Mouse (Mus musculus) E14TG2a.4 (cell line): ENCODE data around the gene Dao.

Experiments used
- H3K27me3 ChIP-seq: 2 replicates; pipeline ENCODE4 v1.6.1; 2014; ENCODE audit warnings: low read length, control low read depth; ENCODE audit not compliant: insufficient read depth
- H3K36me3 ChIP-seq: 2 replicates; pipeline ENCODE4 v1.6.1; 2014; ENCODE audit warnings: low read length, control low read depth; ENCODE audit not compliant: insufficient read depth
- H3K4me1 ChIP-seq: replicated peaks from 2 replicates; pipeline ENCODE4 v1.6.1; 2014; ENCODE audit warnings: low read depth, low read length, control low read depth
- H3K4me3 ChIP-seq: replicated peaks from 2 replicates; pipeline ENCODE4 v1.5.1; 2014; ENCODE audit warnings: mild to moderate bottlenecking, low read length
- H3K9me3 ChIP-seq: 2 replicates; pipeline ENCODE4 v1.6.1; 2014; ENCODE audit warnings: low read length, control low read depth
- CTCF ChIP-seq: conservative IDR thresholded peaks from 2 replicates; pipeline ENCODE4 v1.5.1; 2014; ENCODE audit warnings: low read length
- NANOG ChIP-seq: IDR thresholded peaks from 2 replicates; pipeline ENCODE4 v1.6.1; 2014; ENCODE audit warnings: borderline replicate concordance, low read length, mixed read lengths
- POU5F1 ChIP-seq: IDR thresholded peaks from 2 replicates; pipeline ENCODE4 v1.6.1; 2014; ENCODE audit warnings: low read length, borderline replicate concordance

The Dao gene

DNA sequence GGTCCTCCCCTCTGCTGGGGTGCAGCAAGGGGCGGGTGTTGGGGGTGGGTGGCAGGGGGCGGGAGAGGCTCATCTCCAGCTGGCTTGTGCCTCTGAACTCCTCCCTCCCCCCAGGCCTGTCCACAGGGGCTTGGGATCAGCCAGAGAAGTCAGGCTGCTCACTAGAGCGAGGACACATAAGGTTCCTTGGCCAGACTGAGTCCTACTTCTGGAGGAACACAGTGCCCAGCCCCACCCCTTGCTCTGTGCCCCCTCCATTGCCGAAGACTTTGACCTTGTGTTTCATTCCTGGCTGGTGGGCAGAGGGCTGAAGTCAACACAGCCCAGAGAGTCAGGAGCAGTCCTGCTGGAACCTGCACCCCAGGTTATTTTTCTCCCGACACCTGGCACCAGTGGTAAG, at the start of gene Dao:
Dao (plus strand) TSS at position 162 of the 400 bp plus-strand sequence.
- Histone ChIP-seq H3K4me3 (no peak within 1 kb of the TSS), H3K27me3 (no peaks in the 10 kb centered on the region), H3K36me3 (no peaks in the 10 kb centered on the region), H3K9me3 (no peaks in the 10 kb centered on the region; the same call in 1 of the 2 replicates), H3K4me1 (peaks cover 6% of the 10 kb centered on the region; the same call in 1 of the 2 replicates)
- TF ChIP-seq POU5F1 = no peak
- no peak for TF ChIP-seq CTCF
- TF ChIP-seq NANOG = no peak

DNA sequence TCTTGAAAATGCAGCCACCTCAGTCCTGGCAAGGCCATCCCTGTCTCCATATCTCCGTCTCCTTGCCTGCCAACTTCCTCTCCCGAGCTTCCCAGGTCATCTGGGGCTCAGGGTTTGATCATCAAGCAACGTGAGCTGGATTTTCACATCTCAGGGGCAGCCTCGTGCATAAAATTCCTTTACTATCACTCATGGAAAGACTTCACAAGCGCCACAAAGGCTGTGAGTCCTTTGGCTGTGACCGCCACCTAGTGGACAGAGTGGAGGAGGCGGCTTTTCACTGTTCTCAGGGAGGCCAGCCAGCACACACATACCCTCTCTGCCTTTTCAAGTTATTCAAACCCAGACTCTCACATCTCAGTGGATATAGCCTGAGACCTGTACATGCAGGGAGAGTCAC, 49.1 kb upstream of the Dao start:
- Histone ChIP-seq H3K27me3 (no peaks in the 10 kb centered on the region), H3K36me3 (peaks cover 61% of the 10 kb centered on the region), H3K4me3 (no peak overlapping the region), H3K9me3 (no peaks in the 10 kb centered on the region), H3K4me1 (peaks cover 53% of the 10 kb centered on the region)
- TF ChIP-seq CTCF (peak; percentile 92), NANOG (no peak)

DNA sequence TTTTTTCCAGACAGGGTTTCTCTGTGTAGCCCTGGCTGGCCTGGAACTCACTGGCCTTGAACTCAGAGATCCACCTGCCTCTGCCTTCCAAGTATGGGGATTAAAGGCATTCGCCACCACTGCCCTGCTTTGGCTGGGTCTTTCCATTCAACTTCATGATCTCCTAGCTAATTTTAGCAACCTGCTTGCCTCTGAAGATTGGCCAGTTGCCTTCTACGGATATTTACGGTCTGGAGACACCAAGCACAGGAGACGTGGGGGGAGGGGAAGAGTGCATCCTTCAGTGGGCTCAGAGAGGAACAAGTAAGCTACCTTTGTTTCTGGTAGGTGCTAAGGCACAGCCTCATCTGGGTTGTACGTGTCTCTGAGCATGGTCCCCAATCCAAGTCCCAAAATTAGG, 48.2 kb upstream of the Dao start:
- Histone ChIP-seq H3K4me1 (peaks cover 55% of the 10 kb centered on the region), H3K36me3 (peaks cover 52% of the 10 kb centered on the region), H3K27me3 (no peaks in the 10 kb centered on the region), H3K4me3 (no peak overlapping the region), H3K9me3 (no peaks in the 10 kb centered on the region)
- TF ChIP-seq NANOG = no peak
- TF ChIP-seq POU5F1 = no peak
- no peak for TF ChIP-seq CTCF

DNA sequence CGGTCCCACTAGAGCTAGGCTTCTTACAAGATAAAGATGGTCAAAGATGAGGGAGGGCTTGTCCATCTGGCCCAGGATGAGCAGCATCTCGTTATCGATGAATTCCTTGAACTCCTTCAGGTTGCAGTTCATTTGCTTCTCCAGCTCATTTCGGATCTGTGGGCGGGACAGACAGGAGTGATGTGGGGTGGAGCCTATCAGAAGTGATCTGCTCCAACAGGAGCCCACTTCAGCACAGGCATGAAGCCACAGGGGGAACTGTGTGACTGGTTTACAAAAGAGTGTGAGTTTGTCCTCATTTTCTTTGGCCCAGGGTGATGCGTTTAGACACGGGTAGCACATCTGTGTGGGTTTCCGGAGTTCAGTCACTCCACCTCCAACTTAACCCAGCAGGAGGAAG, 47.8 kb upstream of the Dao start:
- Histone ChIP-seq H3K4me1 (peaks cover 58% of the 10 kb centered on the region), H3K27me3 (no peaks in the 10 kb centered on the region), H3K9me3 (no peaks in the 10 kb centered on the region), H3K36me3 (peaks cover 48% of the 10 kb centered on the region), H3K4me3 (no peak overlapping the region)
- TF ChIP-seq CTCF = no peak
- TF ChIP-seq POU5F1 = no peak
- TF ChIP-seq NANOG = no peak

DNA sequence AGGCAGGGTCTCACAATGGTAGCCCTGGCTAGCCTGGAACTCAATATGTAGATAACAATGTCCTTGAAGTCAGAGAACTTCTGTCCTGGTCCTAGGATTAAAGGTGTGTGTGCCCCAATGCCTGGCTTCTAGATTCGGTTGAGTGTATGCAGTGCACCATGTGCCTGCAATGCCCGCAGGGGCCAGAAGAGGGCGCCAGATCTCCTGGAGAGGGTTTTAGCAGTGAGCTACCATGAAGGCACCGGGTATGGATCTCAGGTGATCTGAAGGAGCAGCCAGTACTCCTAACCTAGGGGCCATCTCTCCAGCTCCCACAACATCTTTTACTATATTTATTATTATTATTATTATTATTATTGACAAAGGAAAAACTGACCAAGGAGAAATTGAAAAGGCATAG, 47.0 kb upstream of the Dao start:
- Histone ChIP-seq H3K4me3 (no peak overlapping the region), H3K27me3 (no peaks in the 10 kb centered on the region), H3K4me1 (peaks cover 58% of the 10 kb centered on the region), H3K9me3 (no peaks in the 10 kb centered on the region), H3K36me3 (peaks cover 43% of the 10 kb centered on the region)
- TF ChIP-seq NANOG (no peak), CTCF (peak; percentile 97), POU5F1 (no peak)

DNA sequence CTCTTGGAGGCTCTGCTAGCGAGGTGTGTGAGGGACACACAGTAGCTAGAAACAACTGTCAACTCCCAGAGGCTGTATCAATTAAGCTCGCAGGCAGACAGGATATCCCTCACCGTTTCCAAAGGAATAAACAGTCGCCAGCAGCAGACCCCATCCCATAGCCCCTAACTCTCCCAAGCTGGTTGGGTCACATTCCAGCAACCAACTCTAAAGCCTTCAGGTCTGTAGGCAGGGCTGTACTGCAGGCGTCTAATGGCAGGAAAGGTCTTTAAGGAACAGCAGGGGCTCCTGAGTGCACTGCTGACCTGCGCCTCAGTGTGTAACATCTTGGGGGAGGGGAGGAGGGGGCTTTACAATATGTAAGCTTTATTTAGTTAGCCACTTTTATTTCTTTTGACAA, 44.5 kb upstream of the Dao start:
- Histone ChIP-seq H3K36me3 (peaks cover 31% of the 10 kb centered on the region), H3K27me3 (no peaks in the 10 kb centered on the region), H3K4me1 (peaks cover 75% of the 10 kb centered on the region), H3K4me3 (0 out of 2 replicates have a peak overlapping the region, but pooled peaks have one; percentile 17), H3K9me3 (no peaks in the 10 kb centered on the region)
- TF ChIP-seq POU5F1 (no peak), CTCF (no peak), NANOG (no peak)

DNA sequence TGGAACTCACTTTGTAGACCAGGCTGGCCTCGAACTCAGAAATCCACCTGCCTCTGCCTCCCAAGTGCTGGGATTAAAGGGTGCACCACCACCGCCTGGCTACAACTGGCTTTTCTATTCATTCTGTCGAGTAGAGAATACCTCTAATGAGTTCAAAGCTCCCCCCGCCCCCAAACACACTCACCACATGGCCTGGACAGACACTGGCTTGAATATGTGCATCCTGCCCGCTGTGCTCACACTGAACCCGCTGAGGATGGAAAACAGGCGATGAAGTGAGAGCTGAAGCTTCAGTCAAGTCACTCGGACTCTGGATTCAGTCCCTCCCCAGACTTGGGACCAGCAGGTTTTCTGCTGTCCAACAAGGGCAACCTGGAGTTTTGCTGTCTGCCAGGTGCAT, 43.1 kb upstream of the Dao start:
- no peak overlapping the region for H3K4me3 ChIP-seq
- H3K27me3 ChIP-seq = no peaks in the 10 kb centered on the region
- no peak for TF ChIP-seq POU5F1
- no peak for TF ChIP-seq CTCF
- TF ChIP-seq NANOG = no peak
- H3K4me1 ChIP-seq = peaks cover 84% of the 10 kb centered on the region
- peaks cover 27% of the 10 kb centered on the region for H3K36me3 ChIP-seq
- no peaks in the 10 kb centered on the region for H3K9me3 ChIP-seq

DNA sequence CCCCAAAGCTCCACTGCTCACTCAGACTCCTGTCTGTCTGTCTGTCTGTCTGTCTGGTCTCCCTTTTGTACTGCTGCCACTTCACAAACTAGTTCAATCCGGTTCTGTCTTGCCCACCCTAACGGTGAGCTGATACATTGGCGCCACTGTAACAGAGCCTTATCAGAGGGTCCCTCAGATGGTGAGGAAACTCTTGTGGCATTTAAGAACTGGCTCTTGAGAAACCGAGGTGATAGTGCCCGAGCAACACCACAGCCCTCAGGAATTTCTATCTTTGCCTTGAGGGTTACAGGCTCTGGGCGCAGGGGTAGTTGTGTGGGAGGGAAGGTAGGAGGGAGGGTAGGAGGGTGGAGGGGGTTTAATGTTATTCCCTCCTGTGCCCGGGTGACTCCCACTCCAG, 41.7 kb upstream of the Dao start:
- H3K9me3 ChIP-seq = no peaks in the 10 kb centered on the region
- peaks cover 90% of the 10 kb centered on the region for H3K4me1 ChIP-seq
- peak overlapping the region; percentile 43; the same call in 1 of the 2 replicates for H3K4me3 ChIP-seq
- H3K27me3 ChIP-seq = no peaks in the 10 kb centered on the region
- no peak for TF ChIP-seq POU5F1
- no peak for TF ChIP-seq CTCF
- no peak for TF ChIP-seq NANOG
- peaks cover 27% of the 10 kb centered on the region for H3K36me3 ChIP-seq

DNA sequence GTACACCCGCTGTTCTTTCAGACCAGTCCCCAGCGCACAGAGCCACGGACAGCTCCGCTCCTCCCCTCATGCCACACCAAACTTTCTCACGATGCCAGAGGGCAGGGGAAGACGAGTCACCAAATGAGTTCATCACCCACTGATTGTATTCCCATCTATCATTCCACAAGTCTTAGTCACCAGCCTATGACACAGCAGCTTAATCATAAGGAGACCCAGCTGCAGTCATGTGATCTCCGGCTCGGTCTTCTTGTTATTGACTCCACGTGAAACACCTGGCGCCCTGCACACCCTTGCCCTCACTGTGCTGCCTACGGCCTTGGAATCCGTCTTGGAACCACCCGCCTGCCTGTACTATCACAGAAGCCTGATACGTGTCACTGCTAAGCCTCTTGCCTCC, 38.5 kb upstream of the Dao start:
- peaks cover 89% of the 10 kb centered on the region for H3K4me1 ChIP-seq
- TF ChIP-seq NANOG = no peak
- TF ChIP-seq CTCF = no peak
- TF ChIP-seq POU5F1 = no peak
- H3K36me3 ChIP-seq = peaks cover 28% of the 10 kb centered on the region
- H3K27me3 ChIP-seq = no peaks in the 10 kb centered on the region
- no peaks in the 10 kb centered on the region for H3K9me3 ChIP-seq
- peak overlapping the region; percentile 32; the same call in 1 of the 2 replicates for H3K4me3 ChIP-seq
